Mouse (Mus musculus) E14TG2a.4 (cell line): Measurements from ENCODE around the gene Tyw1.

Source experiments
- CTCF ChIP-seq: conservative IDR thresholded peaks from 2 replicates; pipeline ENCODE4 v1.5.1; 2014; ENCODE audit warnings: low read length
- NANOG ChIP-seq: IDR thresholded peaks from 2 replicates; pipeline ENCODE4 v1.6.1; 2014; ENCODE audit warnings: borderline replicate concordance, low read length, mixed read lengths

- TF ChIP-seq CTCF (no peak), NANOG (no peak)
Measured at GRCm38 (mm10) chr5:130290775-130291174, 35.4 kb downstream of the Tyw1 start.
